Mouse (Mus musculus): ENCODE results near the gene Npas1. TPM values are rescaled to one million over a fixed set of nuclear protein-coding genes. Genes with fewer than 3 reads are reported as not detected.

Npas1 gene
- polyA plus RNA-seq, 2 experiments from 2014 or later = 0.22 TPM; not detected in 1

- ATAC-seq = no peak
Observed at GRCm38 (mm10) chr7:16417141-16417771, 60.3 kb downstream of the Npas1 start.

- ATAC-seq = no peak
Observed at GRCm38 (mm10) chr7:16415426-16415825, 62.1 kb downstream of the Npas1 start.

- ATAC-seq = no peak
Observed at GRCm38 (mm10) chr7:16412930-16413329, 64.6 kb downstream of the Npas1 start.

DNA sequence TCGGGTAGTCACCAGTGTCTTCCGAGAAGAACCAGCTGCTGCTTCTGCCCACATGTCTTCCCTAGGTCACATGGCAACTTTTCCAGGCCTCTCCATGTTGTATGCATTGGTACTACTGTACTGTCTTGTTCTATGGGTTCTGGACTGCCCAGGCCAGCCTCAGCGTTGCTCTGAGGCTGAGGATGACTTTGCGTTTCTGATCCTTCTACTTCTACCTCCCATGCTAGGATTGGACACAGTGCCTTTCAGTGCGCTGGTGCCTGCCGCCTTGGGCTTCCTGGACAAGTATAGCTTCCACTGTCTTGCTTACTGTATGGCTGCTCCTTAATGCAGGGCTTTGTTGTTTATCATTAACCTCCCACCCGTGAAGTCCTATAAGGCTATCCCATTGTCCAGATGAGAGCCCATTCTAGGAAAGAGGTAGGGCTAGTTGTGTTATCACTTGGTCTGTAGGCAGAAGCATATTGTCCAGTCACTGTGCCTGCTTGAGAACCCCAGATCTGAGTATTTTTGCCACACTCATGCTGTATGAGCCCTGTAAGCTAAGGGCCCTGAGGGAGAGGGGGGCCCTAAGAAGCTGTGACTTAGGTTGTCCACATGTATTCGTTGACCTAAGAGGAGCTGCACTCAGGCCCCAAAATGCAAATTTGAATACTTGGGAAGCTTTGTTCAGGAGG is 65.2 kb downstream of the Npas1 start:
- ATAC-seq = no peak

DNA sequence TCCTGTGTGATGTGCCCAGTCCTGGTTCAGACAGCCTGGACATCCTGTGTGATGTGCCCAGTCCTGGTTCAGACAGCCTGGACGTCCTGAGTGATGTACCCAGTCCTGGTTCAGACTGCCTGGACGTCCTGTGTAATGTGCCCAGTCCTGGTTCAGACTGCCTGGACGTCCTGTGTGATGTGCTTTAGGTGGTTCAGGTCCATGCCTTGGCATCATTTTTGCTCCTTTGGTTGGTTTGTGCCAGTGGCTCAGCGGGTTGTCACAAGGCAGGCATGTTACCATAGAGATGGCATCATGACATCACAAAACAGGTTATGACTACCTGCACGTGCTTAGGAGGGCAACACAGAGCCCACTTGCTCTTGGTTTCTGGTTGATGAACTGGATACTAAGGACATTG is 66.4 kb downstream of the Npas1 start:
- no peak for ATAC-seq

- no peak for ATAC-seq
Observed at GRCm38 (mm10) chr7:16406978-16407377, 70.5 kb downstream of the Npas1 start.

Other genes starting within 250 kb of the Npas1 start
- gene C5ar2, start 233.6 kb downstream of the Npas1 start, polyA plus RNA-seq (2017; shearing (Covaris generic)) = not detected
- gene C5ar1, start 218.2 kb downstream of the Npas1 start, polyA plus RNA-seq (2017; shearing (Covaris generic)) = not detected
- gene Inafm1, start 204.1 kb downstream of the Npas1 start, polyA plus RNA-seq (2017; shearing (Covaris generic)) = 1 to 10 TPM; 1.8 to 2.8 TPM
- gene Ccdc9, start 190.9 kb downstream of the Npas1 start, polyA plus RNA-seq (2017; shearing (Covaris generic)) = 10 to 100 TPM; 11.1 to 11.2 TPM
- 1 to 10 TPM in 1 of 2 experiments, under 1 TPM in 1; 0.43 to 1.5 TPM for gene Bbc3, start 169.3 kb downstream of the Npas1 start, polyA plus RNA-seq (2017; shearing (Covaris generic))
- 100 to 1,000 TPM in 1 of 2 experiments, 10 to 100 TPM in 1; 75.9 to 106 TPM for gene Sae1, start 89.9 kb downstream of the Npas1 start, polyA plus RNA-seq (2017; shearing (Covaris generic))
- gene Zc3h4, start 76.8 kb downstream of the Npas1 start, polyA plus RNA-seq (2017; shearing (Covaris generic)) = 10 to 100 TPM; 14.0 to 16.1 TPM
- gene Tmem160, start 24.9 kb downstream of the Npas1 start, polyA plus RNA-seq (2017; shearing (Covaris generic)) = 1 to 10 TPM; 5.7 to 9.2 TPM
- 1 to 10 TPM; 2.1 to 2.2 TPM for gene Arhgap35, start 137.3 kb upstream of the Npas1 start, polyA plus RNA-seq (2017; shearing (Covaris generic))
- under 1 TPM in 1 of 2 experiments, not detected in 1; 0.32 TPM for gene Ceacam15, start 198.0 kb upstream of the Npas1 start, polyA plus RNA-seq (2017; shearing (Covaris generic))
- not detected for gene Ceacam9, start 244.2 kb upstream of the Npas1 start, polyA plus RNA-seq (2017; shearing (Covaris generic))